Mouse (Mus musculus): ENCODE results near the gene Snx9. TPM values are rescaled to one million over a fixed set of nuclear protein-coding genes. Genes with fewer than 3 reads are reported as not detected.

Snx9 gene
- polyA plus RNA-seq, 1 experiment: 17.8 TPM

DNA sequence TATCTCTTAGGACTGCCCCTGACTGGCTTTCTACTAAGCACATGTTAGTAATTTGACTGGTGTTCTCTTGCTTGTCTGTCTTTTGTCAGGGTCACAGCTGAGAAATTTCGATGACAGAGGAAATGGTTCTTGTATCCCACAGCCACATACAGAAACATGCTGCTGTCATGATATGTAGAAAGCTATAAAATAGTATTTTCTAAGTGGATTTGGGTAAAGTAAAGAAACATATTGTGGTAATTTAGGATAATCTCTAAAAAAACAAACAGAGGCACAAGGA, 26.5 kb upstream of the Snx9 start:
- 72% methylated on average over 1 of the region's 1 CpGs for WGBS
- DNase-seq: no peak
- H3K27ac ChIP-seq (ENCODE audit: insufficient read depth, low read length): no peak overlapping the region
- no peak for TF ChIP-seq CTCF (IDR thresholded peaks at IDR 0.05; ENCODE audit: borderline replicate concordance, insufficient read depth, low read depth, low read length)
- TF ChIP-seq POLR2A (IDR thresholded peaks at IDR 0.05; ENCODE audit: borderline replicate concordance, insufficient read depth, low read length): no peak
- H3K4me3 ChIP-seq (replicated peaks; ENCODE audit: insufficient read depth, low read depth, low read length): no peak overlapping the region
- no peaks in the 10 kb centered on the region for H3K4me1 ChIP-seq (ENCODE audit: control insufficient read depth, insufficient read depth, low read length)
- no peaks in the 10 kb centered on the region for H3K27me3 ChIP-seq (ENCODE audit: control insufficient read depth, insufficient read depth, low read length)

DNA sequence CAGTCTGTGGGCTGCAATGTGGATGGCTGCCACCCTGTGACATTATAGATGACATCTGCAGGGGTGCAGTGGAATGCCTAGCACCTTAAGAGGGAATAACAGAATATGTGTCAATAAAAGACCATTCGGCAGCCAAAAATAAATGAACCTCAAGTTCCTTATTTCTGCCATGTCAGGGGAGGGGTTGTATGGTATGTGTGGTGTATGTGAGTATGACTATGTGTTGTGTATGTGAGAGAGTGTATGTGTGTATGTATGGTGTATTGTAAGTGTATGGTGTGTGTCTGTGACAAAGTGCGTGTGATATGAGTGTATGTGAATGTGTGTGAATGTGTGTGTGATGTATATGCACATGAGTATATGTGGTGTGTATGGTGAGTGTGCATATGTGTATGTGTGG, 23.3 kb upstream of the Snx9 start:
- Histone ChIP-seq H3K27ac (ENCODE audit: insufficient read depth, low read length) (no peak overlapping the region), H3K27me3 (ENCODE audit: control insufficient read depth, insufficient read depth, low read length) (no peaks in the 10 kb centered on the region), H3K4me1 (ENCODE audit: control insufficient read depth, insufficient read depth, low read length) (no peaks in the 10 kb centered on the region), H3K4me3 (replicated peaks; ENCODE audit: insufficient read depth, low read depth, low read length) (no peak overlapping the region)
- TF ChIP-seq POLR2A (IDR thresholded peaks at IDR 0.05; ENCODE audit: borderline replicate concordance, insufficient read depth, low read length) (no peak), CTCF (IDR thresholded peaks at IDR 0.05; ENCODE audit: borderline replicate concordance, insufficient read depth, low read depth, low read length) (no peak)
- WGBS: 91% methylated on average over 2 of the region's 2 CpGs
- no peak for DNase-seq

DNA sequence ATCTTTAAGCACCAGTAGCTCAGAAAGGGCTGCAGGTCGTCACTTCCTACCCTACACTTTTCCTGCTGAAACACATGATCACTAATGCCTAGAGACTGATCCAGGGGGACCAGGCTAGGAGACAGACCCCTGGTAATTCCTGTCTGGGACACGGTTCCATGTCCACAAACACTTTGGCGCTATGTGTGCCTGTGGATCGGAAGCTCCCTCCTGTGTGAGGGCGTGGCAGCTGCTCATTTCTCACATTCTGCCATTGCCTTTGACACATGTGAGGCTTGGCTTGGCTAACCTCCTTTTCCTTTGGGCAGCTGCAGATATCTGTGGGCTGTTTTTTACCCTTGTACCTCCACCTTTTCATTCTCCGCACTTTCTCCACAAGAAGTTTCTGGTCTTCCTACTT, 22.0 kb upstream of the Snx9 start:
- WGBS: 50% methylated on average over 6 of the region's 6 CpGs
- H3K4me1 ChIP-seq (ENCODE audit: control insufficient read depth, insufficient read depth, low read length): no peaks in the 10 kb centered on the region
- H3K27ac ChIP-seq (ENCODE audit: insufficient read depth, low read length): no peak overlapping the region
- H3K4me3 ChIP-seq (replicated peaks; ENCODE audit: insufficient read depth, low read depth, low read length): no peak overlapping the region
- no peaks in the 10 kb centered on the region for H3K27me3 ChIP-seq (ENCODE audit: control insufficient read depth, insufficient read depth, low read length)
- DNase-seq: no peak
- TF ChIP-seq CTCF (IDR thresholded peaks at IDR 0.05; ENCODE audit: borderline replicate concordance, insufficient read depth, low read depth, low read length): no peak
- no peak for TF ChIP-seq POLR2A (IDR thresholded peaks at IDR 0.05; ENCODE audit: borderline replicate concordance, insufficient read depth, low read length)

DNA sequence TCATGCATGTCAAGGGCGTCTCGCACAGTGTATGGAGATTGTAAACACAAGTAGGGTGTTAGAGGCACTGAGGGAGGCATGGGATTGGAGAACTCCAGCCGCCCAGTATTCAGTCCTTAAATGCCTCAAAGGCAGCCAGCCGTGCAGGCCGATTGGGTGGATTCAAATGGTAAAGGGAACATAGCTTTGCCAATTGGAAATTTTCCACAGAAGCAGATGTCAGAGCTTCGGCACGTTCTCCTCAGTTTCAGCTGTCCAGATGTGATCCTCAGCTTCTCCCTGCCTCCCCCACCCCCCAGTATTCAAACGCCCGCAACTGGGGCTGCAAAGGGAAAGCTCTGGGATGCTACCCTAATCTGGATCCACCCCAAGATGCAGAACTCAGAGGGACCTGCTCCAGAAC, 21.3 kb upstream of the Snx9 start:
- Histone ChIP-seq H3K4me1 (ENCODE audit: control insufficient read depth, insufficient read depth, low read length) (no peaks in the 10 kb centered on the region), H3K27ac (ENCODE audit: insufficient read depth, low read length) (no peak overlapping the region), H3K4me3 (replicated peaks; ENCODE audit: insufficient read depth, low read depth, low read length) (no peak overlapping the region), H3K27me3 (ENCODE audit: control insufficient read depth, insufficient read depth, low read length) (no peaks in the 10 kb centered on the region)
- DNase-seq: no peak
- TF ChIP-seq CTCF (IDR thresholded peaks at IDR 0.05; ENCODE audit: borderline replicate concordance, insufficient read depth, low read depth, low read length) (no peak), POLR2A (IDR thresholded peaks at IDR 0.05; ENCODE audit: borderline replicate concordance, insufficient read depth, low read length) (no peak)
- WGBS: 18% methylated on average over 9 of the region's 9 CpGs

DNA sequence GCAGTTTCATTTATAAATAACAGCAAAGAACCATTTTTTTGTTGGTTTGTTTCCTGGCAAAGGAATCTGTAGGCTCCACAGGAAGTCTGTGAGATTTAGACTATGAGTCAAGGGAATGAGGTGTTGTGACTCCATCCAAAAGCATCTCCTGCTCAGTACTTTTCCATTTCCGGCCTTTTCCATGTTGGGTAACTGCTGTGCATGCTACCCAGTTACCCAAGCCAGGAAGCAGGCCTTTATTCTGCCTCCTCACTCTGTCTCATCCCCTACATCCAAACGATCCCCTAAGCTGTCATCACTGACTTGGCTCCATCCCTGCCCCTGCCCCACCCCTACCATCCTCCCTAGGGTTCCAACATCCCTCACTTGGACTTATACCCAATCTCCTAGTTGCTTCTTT, 18.6 kb upstream of the Snx9 start:
- TF ChIP-seq CTCF (IDR thresholded peaks at IDR 0.05; ENCODE audit: borderline replicate concordance, insufficient read depth, low read depth, low read length) (no peak), POLR2A (IDR thresholded peaks at IDR 0.05; ENCODE audit: borderline replicate concordance, insufficient read depth, low read length) (no peak)
- no peak overlapping the region for H3K27ac ChIP-seq (ENCODE audit: insufficient read depth, low read length)
- H3K4me3 ChIP-seq (replicated peaks; ENCODE audit: insufficient read depth, low read depth, low read length): no peak overlapping the region
- H3K4me1 ChIP-seq (ENCODE audit: control insufficient read depth, insufficient read depth, low read length): no peaks in the 10 kb centered on the region
- 14% methylated on average over 2 of the region's 2 CpGs for WGBS
- H3K27me3 ChIP-seq (ENCODE audit: control insufficient read depth, insufficient read depth, low read length): no peaks in the 10 kb centered on the region
- DNase-seq: peak in 1 of 2 experiments; percentile 55

DNA sequence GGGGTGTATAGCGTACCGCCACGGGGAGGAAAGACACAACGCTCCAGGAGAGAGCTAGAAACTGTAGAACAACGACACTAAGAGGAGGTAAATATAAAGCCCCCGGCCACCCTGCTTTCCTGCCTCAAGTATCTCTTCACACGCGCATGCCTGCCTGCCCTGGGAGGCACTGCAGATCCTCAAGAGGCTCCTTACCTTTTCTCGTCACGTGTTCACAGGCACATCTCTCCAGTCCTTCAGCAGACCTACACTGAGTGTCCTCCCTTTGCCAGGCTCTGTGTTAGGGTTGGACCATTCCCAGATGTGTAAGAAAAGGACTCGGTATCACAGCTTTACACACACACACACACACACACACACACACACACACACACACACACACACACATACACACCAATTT, 18.1 kb upstream of the Snx9 start:
- 89% methylated on average over 11 of the region's 11 CpGs for WGBS
- Histone ChIP-seq H3K27ac (ENCODE audit: insufficient read depth, low read length) (no peak overlapping the region), H3K4me3 (replicated peaks; ENCODE audit: insufficient read depth, low read depth, low read length) (no peak overlapping the region), H3K4me1 (ENCODE audit: control insufficient read depth, insufficient read depth, low read length) (no peaks in the 10 kb centered on the region), H3K27me3 (ENCODE audit: control insufficient read depth, insufficient read depth, low read length) (no peaks in the 10 kb centered on the region)
- DNase-seq: no peak
- no peak for TF ChIP-seq POLR2A (IDR thresholded peaks at IDR 0.05; ENCODE audit: borderline replicate concordance, insufficient read depth, low read length)
- TF ChIP-seq CTCF (IDR thresholded peaks at IDR 0.05; ENCODE audit: borderline replicate concordance, insufficient read depth, low read depth, low read length): no peak

DNA sequence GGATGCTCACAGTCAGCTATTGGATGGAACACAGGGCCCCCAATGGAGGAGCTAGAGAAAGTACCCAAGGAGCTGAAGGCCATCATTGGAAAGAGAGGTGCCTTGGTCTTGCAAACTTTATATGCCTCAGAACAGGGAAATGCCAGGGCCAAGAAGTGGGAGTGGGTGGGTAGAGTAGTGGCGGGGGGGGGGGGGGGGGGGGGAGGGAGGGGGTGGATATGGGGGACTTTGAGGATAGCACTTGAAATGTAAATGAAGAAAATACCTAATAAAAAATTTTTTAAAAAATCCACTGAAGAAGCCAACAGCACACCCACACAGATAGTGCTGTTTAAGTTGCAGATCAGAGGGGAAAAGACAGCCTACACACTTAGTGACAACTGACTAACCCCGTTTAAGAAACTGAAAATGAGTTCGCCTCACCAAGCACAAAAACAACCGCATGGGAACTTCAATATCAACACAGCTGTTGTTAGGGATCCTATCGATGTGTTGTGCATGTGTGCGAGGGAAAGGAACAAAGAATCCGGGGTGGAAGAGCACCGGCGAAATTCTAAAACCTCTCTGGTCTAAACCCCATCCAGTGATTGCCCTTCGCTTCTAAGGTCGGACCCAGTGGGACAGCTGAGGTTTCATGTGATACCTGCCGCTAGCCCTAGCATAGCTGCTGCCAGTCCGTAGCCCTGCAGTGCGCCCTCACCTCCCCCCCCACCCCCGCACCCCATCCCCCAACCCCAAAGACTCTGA, 13.1 kb upstream of the Snx9 start:
- H3K27ac ChIP-seq (ENCODE audit: insufficient read depth, low read length): no peak overlapping the region

DNA sequence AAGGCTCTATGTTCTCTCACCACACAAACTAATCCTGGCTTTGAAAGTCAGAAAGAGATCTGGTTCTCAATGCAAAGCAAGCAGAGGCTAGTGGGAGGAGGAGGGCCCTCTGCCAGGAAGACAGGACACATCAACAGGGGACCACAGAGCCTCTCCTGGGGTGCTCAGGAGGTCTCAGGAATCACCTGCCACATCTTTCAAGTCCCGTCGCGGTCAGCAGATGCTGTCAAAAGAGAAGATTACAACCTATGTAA, 12.6 kb upstream of the Snx9 start:
- no peak overlapping the region for H3K4me3 ChIP-seq (replicated peaks; ENCODE audit: insufficient read depth, low read depth, low read length)
- TF ChIP-seq CTCF (IDR thresholded peaks at IDR 0.05; ENCODE audit: borderline replicate concordance, insufficient read depth, low read depth, low read length) (no peak), POLR2A (IDR thresholded peaks at IDR 0.05; ENCODE audit: borderline replicate concordance, insufficient read depth, low read length) (no peak)
- H3K27ac ChIP-seq (ENCODE audit: insufficient read depth, low read length): no peak overlapping the region
- no peaks in the 10 kb centered on the region for H3K27me3 ChIP-seq (ENCODE audit: control insufficient read depth, insufficient read depth, low read length)
- WGBS: 28% methylated on average over 3 of the region's 3 CpGs
- no peaks in the 10 kb centered on the region for H3K4me1 ChIP-seq (ENCODE audit: control insufficient read depth, insufficient read depth, low read length)
- DNase-seq: no peak

More for the DNA sequence above, 13.1 kb upstream of the Snx9 start:
- H3K27me3 ChIP-seq (ENCODE audit: control insufficient read depth, insufficient read depth, low read length): no peaks in the 10 kb centered on the region
- H3K4me3 ChIP-seq (replicated peaks; ENCODE audit: insufficient read depth, low read depth, low read length): no peak overlapping the region
- no peak for DNase-seq
- WGBS: 19% methylated on average over 15 of the region's 15 CpGs
- H3K4me1 ChIP-seq (ENCODE audit: control insufficient read depth, insufficient read depth, low read length): no peaks in the 10 kb centered on the region
- TF ChIP-seq CTCF (IDR thresholded peaks at IDR 0.05; ENCODE audit: borderline replicate concordance, insufficient read depth, low read depth, low read length) (no peak), POLR2A (IDR thresholded peaks at IDR 0.05; ENCODE audit: borderline replicate concordance, insufficient read depth, low read length) (no peak)
